Mouse (Mus musculus) A20 (cell line): ENCODE data around the gene Siah2.
A peak's percentile ranks its signal among the peaks of the same experiment; 100 is the strongest.

Experiments
- DNase-seq: peaks from one replicate; pipeline ENCODE4 v3.0.0-alpha.2; 2011; ENCODE audit warnings: low read depth, low spot score

Siah2 gene

GRCm38 (mm10) chr3:58671616-58672250, 20.5 kb downstream of the Siah2 start:
- DNase-seq, result peak; percentile 70

- no peak for DNase-seq
Observed at GRCm38 (mm10) chr3:58663970-58664369, 28.2 kb downstream of the Siah2 start.

GRCm38 (mm10) chr3:58660636-58661035, 31.6 kb downstream of the Siah2 start:
- DNase-seq, result no peak

GRCm38 (mm10) chr3:58657356-58657755, 34.8 kb downstream of the Siah2 start:
- DNase-seq, result peak; percentile 83

GRCm38 (mm10) chr3:58655362-58656130, 36.7 kb downstream of the Siah2 start:
- peak; percentile 76 for DNase-seq

- DNase-seq, result peak; percentile 60
Observed at GRCm38 (mm10) chr3:58653907-58654306, 38.3 kb downstream of the Siah2 start.

GRCm38 (mm10) chr3:58650328-58650727, 41.9 kb downstream of the Siah2 start:
- no peak for DNase-seq

- no peak for DNase-seq
Observed at GRCm38 (mm10) chr3:58647179-58647578, 45.0 kb downstream of the Siah2 start.

- DNase-seq, result no peak
Observed at GRCm38 (mm10) chr3:58646180-58646579, 46.0 kb downstream of the Siah2 start.

- no peak for DNase-seq
Observed at GRCm38 (mm10) chr3:58636406-58637295, 55.5 kb downstream of the Siah2 start, which contains the start of gene Erich6. Gene Erich6, minus strand, starts transcription at chr3:58637207.

GRCm38 (mm10) chr3:58631693-58632092, 60.5 kb downstream of the Siah2 start:
- DNase-seq, result no peak

GRCm38 (mm10) chr3:58624981-58625380, 67.2 kb downstream of the Siah2 start:
- DNase-seq, result no peak
